14 mouse cellular contexts compared by ENCODE assay signal in the genomic region with DNA sequence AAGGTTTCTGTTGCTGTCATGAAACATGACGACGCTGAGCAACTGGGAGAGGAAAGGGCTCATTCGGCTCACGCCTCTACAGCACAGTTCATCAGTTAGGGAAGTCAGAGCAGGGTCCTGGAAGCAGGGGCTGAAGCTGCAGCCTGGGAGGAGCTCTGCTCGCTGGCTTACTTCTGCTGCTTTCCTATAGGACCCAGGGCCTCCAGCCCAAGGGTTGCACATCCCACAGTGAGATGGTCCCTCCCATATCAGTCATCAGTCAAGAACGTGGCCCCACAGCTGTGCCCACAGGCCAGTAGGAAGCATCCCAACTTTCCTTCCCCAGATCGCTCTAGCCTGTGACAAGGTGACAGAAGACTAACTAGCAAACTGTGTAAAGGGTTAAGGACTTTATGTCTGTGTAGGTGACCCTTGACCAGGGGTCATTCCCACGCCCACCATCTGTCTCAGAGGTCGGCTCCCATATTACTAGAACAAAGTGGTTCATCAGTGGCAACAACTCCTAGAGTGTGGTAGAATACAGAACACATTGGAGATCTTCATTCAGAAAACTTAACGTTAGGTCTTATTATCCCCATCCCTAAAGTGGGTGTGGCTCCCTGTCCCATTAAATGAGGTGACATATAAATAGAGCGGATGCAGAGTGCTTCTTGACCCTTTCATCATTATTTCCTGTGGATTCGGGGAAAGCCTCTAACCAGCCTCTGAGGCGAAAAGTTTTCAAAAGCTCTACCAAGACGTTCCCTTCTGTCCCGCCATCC.
DNase-seq lines count a peak whose midpoint lies in the region; ATAC-seq and TF ChIP-seq lines count a peak whose summit lies in the region.
"Had no signal": no experiment of that assay in that cellular context is flagged by ENCODE, and none has a peak within 500 bp of the region (broad histone marks: within the 10 kb centered on the region; RNA-seq: fewer than 3 reads in every experiment).

No protein-coding gene starts in this region.

- H3K9me3 ChIP-seq in embryonic facial prominence, embryonic 15.5 days (replicated peaks), result no peaks in the 10 kb centered on the region
- H3K9me3 ChIP-seq in embryonic facial prominence, embryonic 10.5 days, result no peaks in the 10 kb centered on the region
- H3K9me3 ChIP-seq in hindbrain, embryonic 10.5 days, result no peaks in the 10 kb centered on the region
- H3K9me3 ChIP-seq in hindbrain, embryonic 14.5 days (ENCODE audit: control insufficient read depth, low read length), result no peaks in the 10 kb centered on the region
- H3K9me3 ChIP-seq in lung, postnatal 0 days (ENCODE audit: low read length), result no peaks in the 10 kb centered on the region
- H3K9me3 ChIP-seq in midbrain, postnatal 0 days (ENCODE audit: low read length), result no peaks in the 10 kb centered on the region
- H3K9me3 ChIP-seq: embryonic facial prominence, embryonic 13.5 days; forebrain, embryonic 15.5 days had no signal

- DNase-seq in embryonic facial prominence, embryonic 10.5 days (ENCODE audit: low spot score), result no peak
- peak; percentile 45 for DNase-seq in hindbrain, embryonic 10.5 days (ENCODE audit: low spot score)
- no peak for DNase-seq in hindbrain, embryonic 14.5 days (ENCODE audit: low spot score)
- DNase-seq in lung, postnatal 0 days (ENCODE audit: low spot score), result no peak
- no peak for DNase-seq in lung, postnatal 36 days
- DNase-seq in mesoderm, embryonic 11.5 days (ENCODE audit: low read depth, low spot score), result peak; percentile 53
- no peak for DNase-seq in midbrain, postnatal 0 days (ENCODE audit: low spot score)
- DNase-seq: B cell, adult 2 months; cerebellum, adult 9-10 months had no signal

- H3K9ac ChIP-seq in embryonic facial prominence, embryonic 15.5 days, result no peak overlapping the region
- H3K9ac ChIP-seq in hindbrain, embryonic 14.5 days, result no peak overlapping the region
- H3K9ac ChIP-seq in lung, postnatal 0 days (replicated peaks; ENCODE audit: low read depth), result no peak overlapping the region
- no peak overlapping the region for H3K9ac ChIP-seq in midbrain, postnatal 0 days (replicated peaks; ENCODE audit: low read length, poor library complexity, severe bottlenecking)
- H3K9ac ChIP-seq: embryonic facial prominence, embryonic 13.5 days; forebrain, embryonic 15.5 days had no signal

- H3K4me2 ChIP-seq in embryonic facial prominence, embryonic 15.5 days (replicated peaks), result no peak overlapping the region
- H3K4me2 ChIP-seq in hindbrain, embryonic 14.5 days (replicated peaks), result no peak overlapping the region
- H3K4me2 ChIP-seq in lung, postnatal 0 days (replicated peaks; ENCODE audit: low read depth, low read length), result no peak overlapping the region
- no peak overlapping the region for H3K4me2 ChIP-seq in midbrain, postnatal 0 days (ENCODE audit: low read depth, low read length, poor library complexity, severe bottlenecking)
- H3K4me2 ChIP-seq: embryonic facial prominence, embryonic 13.5 days; forebrain, embryonic 15.5 days; liver, embryonic 11.5 days had no signal

- 0 out of 2 replicates have a peak, but pooled peaks have one; percentile 24 for ATAC-seq in embryonic facial prominence, embryonic 15.5 days (ENCODE audit: insufficient number of reproducible peaks, low FRiP score, low TSS enrichment, low read depth)
- no peak for ATAC-seq in hindbrain, embryonic 14.5 days (ENCODE audit: low FRiP score)
- peak; percentile 79 for ATAC-seq in lung, postnatal 0 days
- no peak for ATAC-seq in midbrain, postnatal 0 days (ENCODE audit: low FRiP score)
- ATAC-seq: forebrain, embryonic 15.5 days had no signal

- no peaks in the 10 kb centered on the region for H3K27me3 ChIP-seq in embryonic facial prominence, embryonic 15.5 days
- H3K27me3 ChIP-seq in embryonic facial prominence, embryonic 10.5 days (replicated peaks; ENCODE audit: low read depth, poor library complexity, severe bottlenecking), result no peaks in the 10 kb centered on the region
- no peaks in the 10 kb centered on the region for H3K27me3 ChIP-seq in hindbrain, embryonic 10.5 days (ENCODE audit: insufficient read depth, poor library complexity, severe bottlenecking)
- no peaks in the 10 kb centered on the region for H3K27me3 ChIP-seq in hindbrain, embryonic 14.5 days (ENCODE audit: control insufficient read depth, insufficient read depth, low read length)
- no peaks in the 10 kb centered on the region for H3K27me3 ChIP-seq in lung, postnatal 0 days (replicated peaks; ENCODE audit: insufficient read depth, low read length)
- H3K27me3 ChIP-seq in midbrain, postnatal 0 days (ENCODE audit: insufficient read depth, low read length), result no peaks in the 10 kb centered on the region
- H3K27me3 ChIP-seq: embryonic facial prominence, embryonic 13.5 days; forebrain, embryonic 15.5 days had no signal

- H3K4me3 ChIP-seq in embryonic facial prominence, embryonic 15.5 days (replicated peaks), result no peak overlapping the region
- H3K4me3 ChIP-seq in embryonic facial prominence, embryonic 10.5 days, result no peak overlapping the region
- H3K4me3 ChIP-seq in hindbrain, embryonic 10.5 days, result no peak overlapping the region
- no peak overlapping the region for H3K4me3 ChIP-seq in hindbrain, embryonic 14.5 days (replicated peaks; ENCODE audit: low read length)
- H3K4me3 ChIP-seq in lung, postnatal 0 days (ENCODE audit: low read depth, low read length), result no peak overlapping the region
- no peak overlapping the region for H3K4me3 ChIP-seq in midbrain, postnatal 0 days (ENCODE audit: low read depth, low read length)
- H3K4me3 ChIP-seq: embryonic facial prominence, embryonic 13.5 days; forebrain, embryonic 15.5 days; left cerebral cortex, adult 2 months had no signal

- TF ChIP-seq CTCF in lung, postnatal 0 days (IDR thresholded peaks at IDR 0.05), result no peak
- no peak for TF ChIP-seq CTCF in midbrain, postnatal 0 days (IDR thresholded peaks at IDR 0.05)

- no peak overlapping the region for H3K27ac ChIP-seq in embryonic facial prominence, embryonic 15.5 days (replicated peaks)
- H3K27ac ChIP-seq in embryonic facial prominence, embryonic 10.5 days (replicated peaks), result no peak overlapping the region
- no peak overlapping the region for H3K27ac ChIP-seq in hindbrain, embryonic 10.5 days
- H3K27ac ChIP-seq in hindbrain, embryonic 14.5 days, result no peak overlapping the region
- H3K27ac ChIP-seq in lung, postnatal 0 days (ENCODE audit: low read length), result no peak overlapping the region
- H3K27ac ChIP-seq in midbrain, postnatal 0 days (ENCODE audit: low read depth, low read length), result no peak overlapping the region
- H3K27ac ChIP-seq: embryonic facial prominence, embryonic 13.5 days; forebrain, embryonic 15.5 days; left cerebral cortex, adult 2 months had no signal

- H3K4me1 ChIP-seq in embryonic facial prominence, embryonic 15.5 days, result no peaks in the 10 kb centered on the region
- H3K4me1 ChIP-seq in embryonic facial prominence, embryonic 10.5 days, result peaks cover 4% of the 10 kb centered on the region; the same call in 1 of the 2 replicates
- peaks cover 14% of the 10 kb centered on the region for H3K4me1 ChIP-seq in hindbrain, embryonic 10.5 days (replicated peaks)
- no peaks in the 10 kb centered on the region for H3K4me1 ChIP-seq in hindbrain, embryonic 14.5 days (replicated peaks; ENCODE audit: control insufficient read depth, insufficient read depth, low read length)
- no peaks in the 10 kb centered on the region; the same call in 1 of the 2 replicates for H3K4me1 ChIP-seq in lung, postnatal 0 days (ENCODE audit: insufficient read depth, low read depth, low read length)
- H3K4me1 ChIP-seq in midbrain, postnatal 0 days (ENCODE audit: insufficient read depth, low read length), result no peaks in the 10 kb centered on the region
- H3K4me1 ChIP-seq: embryonic facial prominence, embryonic 13.5 days; forebrain, embryonic 15.5 days had no signal

- no peak for TF ChIP-seq EP300 in lung, postnatal 0 days (IDR thresholded peaks at IDR 0.05)

- 71% methylated on average over 15 of the region's 15 CpGs for WGBS in embryonic facial prominence, embryonic 15.5 days
- WGBS in embryonic facial prominence, embryonic 10.5 days, result 68% methylated on average over 15 of the region's 15 CpGs
- 50% methylated on average over 15 of the region's 15 CpGs for WGBS in hindbrain, embryonic 10.5 days
- WGBS in hindbrain, embryonic 14.5 days, result 58% methylated on average over 15 of the region's 15 CpGs
- 40% methylated on average over 15 of the region's 15 CpGs for WGBS in lung, postnatal 0 days
- WGBS in midbrain, postnatal 0 days, result 79% methylated on average over 15 of the region's 15 CpGs

- H3K36me3 ChIP-seq in embryonic facial prominence, embryonic 15.5 days, result no peaks in the 10 kb centered on the region
- H3K36me3 ChIP-seq in embryonic facial prominence, embryonic 10.5 days (replicated peaks), result no peaks in the 10 kb centered on the region
- H3K36me3 ChIP-seq in hindbrain, embryonic 10.5 days, result no peaks in the 10 kb centered on the region
- H3K36me3 ChIP-seq in hindbrain, embryonic 14.5 days (replicated peaks; ENCODE audit: control insufficient read depth, insufficient read depth), result no peaks in the 10 kb centered on the region
- H3K36me3 ChIP-seq in lung, postnatal 0 days (ENCODE audit: insufficient read depth, low read length), result no peaks in the 10 kb centered on the region
- H3K36me3 ChIP-seq in midbrain, postnatal 0 days (ENCODE audit: insufficient read depth, low read length), result no peaks in the 10 kb centered on the region
- H3K36me3 ChIP-seq: embryonic facial prominence, embryonic 13.5 days; forebrain, embryonic 15.5 days had no signal

Comparison
In these comparisons a context has a peak if more than half of its experiments do, and no peak if none do; other contexts are left out.
1. DNase-seq: peak in hindbrain, embryonic 10.5 days (single experiment) and mesoderm, embryonic 11.5 days (single experiment); none in embryonic facial prominence, embryonic 10.5 days (single experiment), hindbrain, embryonic 14.5 days (single experiment), lung, postnatal 0 days (single experiment), lung, postnatal 36 days (single experiment) and midbrain, postnatal 0 days (single experiment).
2. ATAC-seq: peak in embryonic facial prominence, embryonic 15.5 days (single experiment) and lung, postnatal 0 days (single experiment); none in hindbrain, embryonic 14.5 days (single experiment) and midbrain, postnatal 0 days (single experiment).